Mouse (Mus musculus) spleen, adult 2 months (tissue): Measurements from ENCODE around the gene Tbk1. TPM values are rescaled to one million over a fixed set of nuclear protein-coding genes. Genes with fewer than 3 reads are reported as not detected.

ENCODE experiments used
- DNase-seq, 2 experiments: peaks; one replicate each; pipeline versions ENCODE4 v3.0.0 to v3.0.0-alpha.2; 2012 to 2021; ENCODE audit warnings: low spot score in 2 of 2, low read depth in 1 of 2
- H3K27ac ChIP-seq: fragments of 200-500 bp; 2 replicates; pipeline ENCODE4 v1.5.1; 2012; ENCODE audit warnings: low read length, inconsistent platforms; ENCODE audit not compliant: insufficient read depth
- H3K27me3 ChIP-seq: fragments of 200-500 bp; 2 replicates; pipeline ENCODE4 v1.6.1; 2012; ENCODE audit warnings: mild to moderate bottlenecking, moderate library complexity, low read length, inconsistent platforms; ENCODE audit not compliant: control insufficient read depth, insufficient read depth
- H3K36me3 ChIP-seq: fragments of 200-500 bp; 2 replicates; pipeline ENCODE4 v1.6.1; 2012; ENCODE audit warnings: mild to moderate bottlenecking, low read length, inconsistent platforms; ENCODE audit not compliant: control insufficient read depth, insufficient read depth
- H3K4me1 ChIP-seq: fragments of 200-500 bp; 2 replicates; pipeline ENCODE4 v1.6.1; 2011; ENCODE audit warnings: inconsistent platforms; ENCODE audit not compliant: control insufficient read depth, insufficient read depth, insufficient read length
- H3K4me3 ChIP-seq: fragments of 200-500 bp; 2 replicates; pipeline ENCODE4 v1.5.1; 2011; ENCODE audit warnings: mild to moderate bottlenecking, inconsistent platforms; ENCODE audit not compliant: insufficient read depth, insufficient read length; ENCODE audit errors: extremely low read depth
- CTCF ChIP-seq: fragments of 200-500 bp; IDR thresholded peaks from 2 replicates; pipeline ENCODE4 v1.5.1; 2011; ENCODE audit warnings: mild to moderate bottlenecking, inconsistent platforms; ENCODE audit not compliant: insufficient read depth, insufficient read length, insufficient replicate concordance; ENCODE audit errors: extremely low read depth
- POLR2A ChIP-seq: fragments of 200-500 bp; IDR thresholded peaks from 2 replicates; pipeline ENCODE4 v1.6.1; 2011; ENCODE audit warnings: low read depth, low read length, inconsistent platforms
- WGBS: fragments of 180-500 bp; shearing (Covaris S2); methylation state at CpG from one replicate; pipeline ENCODE4 v1.1.7; 2018; 5-methylcytosine and 5-hydroxymethylcytosine counted together
- polyA plus RNA-seq: library from polyadenylated mRNA; depleted of rRNA; stranded (reverse); fragments of >200 nt; gene quantifications from 2 replicates; pipeline ENCODE4 v1.2.3, GENCODE M21; 2012; rRNA removed

Gene Tbk1
- 8.6 and 9.8 TPM in 2 replicates for polyA plus RNA-seq

DNA sequence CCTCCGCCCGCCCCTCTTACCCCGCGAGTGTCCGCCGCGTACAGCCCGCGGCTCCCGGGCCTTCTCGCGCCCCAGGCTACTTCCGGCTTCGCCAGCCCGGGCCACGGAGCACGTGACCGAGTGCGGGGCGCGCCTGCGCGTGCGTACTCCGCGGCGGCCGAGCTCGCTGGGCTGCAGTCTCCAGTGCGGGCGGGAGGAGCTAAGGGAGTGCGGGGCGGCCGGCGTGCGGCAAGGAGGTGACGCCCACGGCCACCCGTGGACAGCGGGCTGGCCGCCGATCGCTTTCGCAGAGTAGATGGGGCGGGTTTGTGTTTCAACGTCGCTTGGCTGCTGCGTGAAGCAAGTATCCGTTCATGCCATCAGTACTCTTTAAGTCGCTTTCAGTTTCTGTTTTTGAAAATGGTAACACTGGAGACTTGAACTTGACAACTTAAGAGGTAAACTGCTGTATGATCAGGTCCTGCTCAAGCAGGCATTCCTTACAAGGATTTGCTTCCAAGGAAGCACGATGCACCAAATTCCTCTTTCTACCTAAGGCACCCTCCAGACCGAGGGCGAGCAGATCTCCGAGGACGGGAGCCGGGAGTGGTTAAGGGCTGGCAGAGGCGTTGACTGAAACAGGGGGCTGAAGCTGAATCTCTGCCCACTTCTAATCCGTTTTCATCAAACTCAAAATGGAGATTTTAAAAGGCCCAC is at the start of gene Tbk1:
Gene Tbk1, minus strand, starts transcription at position 113 of the 696 bp plus-strand sequence.
- TF ChIP-seq POLR2A (peak; percentile 37), CTCF (no peak)
- Histone ChIP-seq H3K4me1 (peaks cover 4% of the 10 kb centered on the region), H3K4me3 (peak within 1 kb of the TSS; percentile 98), H3K27ac (peak within 1 kb of the TSS; percentile 93), H3K27me3 (no peaks in the 10 kb centered on the region), H3K36me3 (peaks cover 4% of the 10 kb centered on the region)
- under 1% methylated on average over 56 of the region's 58 CpGs for WGBS
- DNase-seq = peak; percentile 79 to 92

DNA sequence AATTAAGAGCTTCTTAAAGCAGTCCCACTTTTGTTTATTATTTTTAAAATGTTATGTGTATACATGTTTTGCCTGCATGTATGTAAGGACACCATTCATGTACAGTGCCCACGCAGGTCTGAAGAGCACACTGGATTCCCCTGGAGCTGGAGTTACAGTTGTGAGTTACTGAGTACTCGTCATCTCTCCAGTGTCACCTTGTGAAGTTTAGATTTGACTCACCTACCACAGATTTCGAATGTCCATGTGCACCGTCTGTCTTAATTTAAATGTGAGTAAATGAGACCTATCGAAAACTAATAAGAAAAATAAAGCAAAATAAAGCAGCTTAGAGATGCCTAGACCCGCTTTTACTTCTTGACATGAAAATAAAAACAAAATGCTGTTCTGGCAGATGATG is 49.7 kb upstream of the Tbk1 start:
- WGBS = 85% methylated on average over 6 of the region's 6 CpGs
- no peak for DNase-seq
- TF ChIP-seq CTCF (no peak), POLR2A (no peak)

DNA sequence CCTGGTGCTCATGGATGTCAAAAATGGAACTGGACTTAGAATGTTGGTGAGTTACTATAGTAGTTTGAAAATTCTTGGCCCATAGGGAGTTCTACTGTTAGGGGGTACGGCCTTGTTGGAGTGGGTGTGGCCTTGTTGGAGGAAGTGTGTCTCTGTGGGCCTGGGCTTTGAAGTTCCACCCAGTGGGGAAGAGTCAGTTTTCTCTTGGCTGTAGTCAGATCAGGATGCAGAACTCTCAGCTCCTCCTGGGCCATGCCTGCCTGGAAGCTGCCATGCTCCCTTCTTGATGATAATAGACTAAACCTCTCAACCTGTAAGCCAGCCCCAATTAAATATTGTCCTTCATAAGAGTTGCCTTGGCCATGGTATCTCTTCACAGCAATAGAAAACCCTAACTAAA is 47.6 kb upstream of the Tbk1 start:
- no peak for DNase-seq
- TF ChIP-seq CTCF = no peak
- TF ChIP-seq POLR2A = no peak
- Histone ChIP-seq H3K36me3 (no peaks in the 10 kb centered on the region), H3K27me3 (no peaks in the 10 kb centered on the region), H3K4me1 (peaks cover 3% of the 10 kb centered on the region; the same call in 1 of the 2 replicates), H3K4me3 (no peak overlapping the region), H3K27ac (no peak overlapping the region)
- 3% methylated on average over 1 of the region's 1 CpGs for WGBS

More for the DNA sequence above, 49.7 kb upstream of the Tbk1 start:
- no peak overlapping the region for H3K27ac ChIP-seq
- H3K36me3 ChIP-seq = no peaks in the 10 kb centered on the region
- H3K4me1 ChIP-seq = peaks cover 6% of the 10 kb centered on the region
- H3K4me3 ChIP-seq = no peak overlapping the region
- H3K27me3 ChIP-seq = peaks cover 4% of the 10 kb centered on the region

DNA sequence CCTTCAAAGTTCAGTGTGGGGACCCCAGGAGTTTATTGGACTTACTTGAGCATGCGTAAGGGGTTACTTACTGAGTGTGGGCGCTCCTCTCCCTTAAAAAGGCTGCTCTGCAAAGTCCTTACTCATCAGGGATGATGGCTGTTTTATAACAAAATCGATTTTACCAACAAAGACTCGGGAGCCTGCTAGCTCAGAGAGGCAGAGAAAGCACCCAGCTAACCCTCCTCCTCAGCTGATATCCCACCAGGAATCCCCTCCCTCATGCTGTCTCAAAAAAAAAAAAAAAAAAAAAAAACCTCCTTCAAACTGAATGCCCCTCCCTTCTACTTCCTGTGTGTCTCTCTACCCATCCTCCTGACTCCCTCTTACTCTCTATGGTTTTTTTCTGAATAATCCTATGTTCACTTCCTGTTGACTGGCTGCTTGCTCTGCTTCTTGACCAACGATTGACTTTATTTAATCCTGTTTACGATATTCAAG is 42.0 kb upstream of the Tbk1 start:
- Histone ChIP-seq H3K36me3 (no peaks in the 10 kb centered on the region), H3K4me1 (peaks cover 3% of the 10 kb centered on the region), H3K27ac (no peak overlapping the region), H3K27me3 (no peaks in the 10 kb centered on the region), H3K4me3 (no peak overlapping the region)
- WGBS = 87% methylated on average over 6 of the region's 6 CpGs
- DNase-seq = no peak
- TF ChIP-seq POLR2A = no peak
- no peak for TF ChIP-seq CTCF

DNA sequence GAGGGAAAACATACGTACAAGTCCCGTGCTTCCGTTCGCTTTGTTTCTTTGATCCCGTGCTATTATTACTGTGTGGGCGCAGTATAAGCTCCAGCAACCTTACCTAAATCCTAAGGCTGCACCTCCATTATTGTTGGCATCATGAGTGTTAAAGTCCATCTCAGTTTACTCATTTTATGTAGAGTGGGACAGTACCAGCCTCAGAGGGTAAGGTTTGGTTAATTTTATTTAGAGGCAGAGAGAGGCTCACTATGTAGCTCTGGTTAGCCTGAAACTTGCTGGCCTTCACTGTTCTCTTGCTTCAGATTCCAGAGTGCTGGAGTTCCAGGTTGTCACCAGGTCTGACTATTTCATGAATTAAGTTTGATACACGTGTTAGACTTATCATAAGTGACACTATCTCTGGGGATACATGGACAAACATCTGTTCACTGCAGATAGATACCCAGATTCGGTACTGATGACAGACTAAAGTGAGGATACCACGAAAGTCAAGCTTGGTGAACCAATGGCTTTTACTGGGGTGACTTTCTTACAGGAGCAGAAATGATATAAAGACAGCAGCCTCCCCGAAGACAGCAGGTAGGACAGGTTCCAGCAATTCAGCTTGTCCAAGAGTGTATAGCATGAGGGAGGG is 40.7 kb upstream of the Tbk1 start:
- no peaks in the 10 kb centered on the region; the same call in 1 of the 2 replicates for H3K36me3 ChIP-seq
- no peak for TF ChIP-seq POLR2A
- no peak for TF ChIP-seq CTCF
- 85% methylated on average over 10 of the region's 10 CpGs for WGBS
- peaks cover 3% of the 10 kb centered on the region for H3K4me1 ChIP-seq
- DNase-seq = no peak
- H3K27ac ChIP-seq = no peak overlapping the region
- no peak overlapping the region for H3K4me3 ChIP-seq
- H3K27me3 ChIP-seq = no peaks in the 10 kb centered on the region

DNA sequence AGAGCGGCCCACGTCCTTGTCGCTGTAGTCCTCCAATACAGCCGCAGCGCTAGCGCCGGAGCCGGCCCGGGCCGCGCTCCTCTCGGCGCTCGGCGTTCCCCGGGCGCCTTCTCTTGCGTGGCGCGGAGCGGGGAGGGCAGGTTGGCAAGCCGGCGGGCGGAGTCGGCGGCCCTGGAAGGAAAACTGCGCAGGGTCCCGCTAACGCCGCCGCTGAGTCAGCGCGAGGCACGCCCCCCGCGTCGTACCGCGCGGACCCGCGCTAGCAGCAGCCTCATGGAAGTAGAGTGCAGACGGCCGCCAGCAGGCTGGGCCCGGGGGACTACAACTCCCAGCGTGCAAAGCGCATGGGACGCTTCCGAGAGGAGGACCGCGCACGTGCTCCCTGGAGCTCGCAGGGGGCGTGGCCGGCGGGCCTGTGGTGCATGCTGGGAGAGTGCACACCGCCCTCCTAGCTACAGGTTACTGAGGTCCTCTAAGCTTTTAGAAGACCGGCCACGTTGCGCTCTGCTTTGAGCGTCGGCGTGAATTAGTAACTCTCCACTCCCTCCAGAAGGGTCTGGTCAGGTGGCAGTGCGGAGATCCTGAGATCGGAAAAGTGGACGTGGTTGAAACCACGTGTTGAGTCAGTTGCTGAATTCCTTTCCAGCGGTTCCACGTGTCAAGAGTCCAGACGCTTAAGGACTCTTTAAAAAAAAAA is 39.7 kb upstream of the Tbk1 start, which contains the start of gene Xpot:
Gene Xpot, minus strand, starts transcription at position 147 of the 697 bp plus-strand sequence.
- Histone ChIP-seq H3K4me3 (peak within 1 kb of the TSS; percentile 87), H3K27ac (peak within 1 kb of the TSS; percentile 70), H3K27me3 (no peaks in the 10 kb centered on the region), H3K4me1 (peaks cover 3% of the 10 kb centered on the region), H3K36me3 (peaks cover 4% of the 10 kb centered on the region)
- WGBS = under 1% methylated on average over 68 of the region's 70 CpGs
- TF ChIP-seq POLR2A = peak; percentile 22
- 0 out of 2 replicates have a peak, but pooled peaks have one; percentile 3 for TF ChIP-seq CTCF
- DNase-seq = peak; percentile 92 to 99
